Mouse (Mus musculus) neutrophil, adult 5-6 weeks (primary cell): ENCODE data around the gene Ugt1a1. TPM values are rescaled to one million over a fixed set of nuclear protein-coding genes. Genes with fewer than 3 reads are reported as not detected.

Source experiments
- ATAC-seq: fragments of 151-379, 151-347 bp; 2 replicates; pipeline ENCODE4 v1.8.0; 2017; ENCODE audit warnings: mild to moderate bottlenecking, moderate TSS enrichment; ENCODE audit not compliant: insufficient number of reproducible peaks, poor library complexity, low FRiP score, severe bottlenecking; ENCODE audit errors: extremely low read depth
- total RNA-seq: library from RNA; stranded (forward); fragments of 200-1000 nt; gene quantifications from 2 replicates; pipeline ENCODE4 v1.2.3, GENCODE M21; 2017

Ugt1a1 gene
- total RNA-seq, 1 experiment from 2014 or later, result 3.5 TPM

GRCm38 (mm10) chr1:88231803-88232499 lies 20.2 kb downstream of the Ugt1a1 start:
- no peak for ATAC-seq

- ATAC-seq, result no peak
These were observed 21.1 kb downstream of the Ugt1a1 start for GRCm38 (mm10) chr1:88232664-88233380.

- no peak for ATAC-seq
These were observed 21.9 kb downstream of the Ugt1a1 start for GRCm38 (mm10) chr1:88233421-88234247.

GRCm38 (mm10) chr1:88234248-88234610 lies 22.5 kb downstream of the Ugt1a1 start:
- no peak for ATAC-seq

- ATAC-seq, result no peak
These were observed 22.9 kb downstream of the Ugt1a1 start for GRCm38 (mm10) chr1:88234646-88235045.

- ATAC-seq, result no peak
These were observed 23.5 kb downstream of the Ugt1a1 start for GRCm38 (mm10) chr1:88235046-88235893.

GRCm38 (mm10) chr1:88235894-88236415 lies 24.2 kb downstream of the Ugt1a1 start:
- ATAC-seq, result no peak

- ATAC-seq, result no peak
These were observed 25.6 kb downstream of the Ugt1a1 start for GRCm38 (mm10) chr1:88237311-88237710.

- no peak for ATAC-seq
These were observed 27.0 kb downstream of the Ugt1a1 start for GRCm38 (mm10) chr1:88238771-88239170.

- ATAC-seq, result no peak
These were observed 28.3 kb downstream of the Ugt1a1 start for GRCm38 (mm10) chr1:88240072-88240471.

GRCm38 (mm10) chr1:88240579-88240978 lies 28.8 kb downstream of the Ugt1a1 start:
- no peak for ATAC-seq

GRCm38 (mm10) chr1:88243861-88244260 lies 32.1 kb downstream of the Ugt1a1 start:
- no peak for ATAC-seq

GRCm38 (mm10) chr1:88245881-88246280 lies 34.1 kb downstream of the Ugt1a1 start:
- ATAC-seq, result no peak

- ATAC-seq, result no peak
These were observed 34.6 kb downstream of the Ugt1a1 start for GRCm38 (mm10) chr1:88246386-88246785.

GRCm38 (mm10) chr1:88247660-88248059 lies 35.9 kb downstream of the Ugt1a1 start:
- ATAC-seq, result no peak

- no peak for ATAC-seq
These were observed 36.9 kb downstream of the Ugt1a1 start for GRCm38 (mm10) chr1:88248658-88249057.

- ATAC-seq, result no peak
These were observed 37.8 kb downstream of the Ugt1a1 start for GRCm38 (mm10) chr1:88249596-88249995.

GRCm38 (mm10) chr1:88250023-88250422 lies 38.3 kb downstream of the Ugt1a1 start:
- ATAC-seq, result no peak

- ATAC-seq, result peak; percentile 4
These were observed 41.3 kb downstream of the Ugt1a1 start for GRCm38 (mm10) chr1:88253106-88253505.
